Mouse (Mus musculus) gastrocnemius, postnatal 25 days (tissue): ENCODE data around the gene Morn3. TPM values are rescaled to one million over a fixed set of nuclear protein-coding genes. Genes with fewer than 3 reads are reported as not detected.
"Not testable (repeated sequence)": the region's sequence is repeated elsewhere in the genome, so short reads cannot be mapped to it uniquely, and the experiment has no call there.

ENCODE experiments used
- DNase-seq: peaks from one replicate; pipeline ENCODE4 v3.0.0; 2022
- long read RNA-seq, 2 experiments: library from polyadenylated mRNA; stranded (forward); transcript quantifications; one replicate each; pipeline ENCODE4 v2.0.0; 2021
- total RNA-seq, 2 experiments: library from RNA; stranded (reverse); gene quantifications; 1 replicate in 1 of 2; 2 replicates in 1 of 2; pipeline ENCODE4 v1.2.3; 2021

The Morn3 gene
- total RNA-seq: not detected
- long read RNA-seq, experiment 1: 0 reads
- long read RNA-seq, experiment 2: 0 reads

GRCm38 (mm10) chr5:123046916-123047315 lies at the start of gene Morn3:
Morn3 (minus strand) TSS chr5:123047016.
- DNase-seq: no peak

- DNase-seq: no peak
These were observed 49.5 kb upstream of the Morn3 start for GRCm38 (mm10) chr5:123096299-123096698.

- no peak for DNase-seq
These were observed 47.6 kb upstream of the Morn3 start for GRCm38 (mm10) chr5:123094238-123094991.

GRCm38 (mm10) chr5:123093077-123093633 lies 46.3 kb upstream of the Morn3 start:
- no peak for DNase-seq

GRCm38 (mm10) chr5:123090560-123091306 lies 43.9 kb upstream of the Morn3 start:
- DNase-seq: no peak

- no peak for DNase-seq
These were observed 42.0 kb upstream of the Morn3 start for GRCm38 (mm10) chr5:123088784-123089183.

- no peak for DNase-seq
These were observed 39.7 kb upstream of the Morn3 start for GRCm38 (mm10) chr5:123086501-123086900.

- no peak for DNase-seq
These were observed 36.7 kb upstream of the Morn3 start for GRCm38 (mm10) chr5:123083340-123084050.

- no peak for DNase-seq
These were observed 33.7 kb upstream of the Morn3 start for GRCm38 (mm10) chr5:123080510-123080909.

- DNase-seq: no peak
These were observed 33.2 kb upstream of the Morn3 start for GRCm38 (mm10) chr5:123080041-123080440.

GRCm38 (mm10) chr5:123079568-123079967 lies 32.8 kb upstream of the Morn3 start:
- no peak for DNase-seq

GRCm38 (mm10) chr5:123076419-123077281 lies 29.8 kb upstream of the Morn3 start:
- peak; percentile 28 for DNase-seq

- DNase-seq: peak; percentile 96
These were observed 29.0 kb upstream of the Morn3 start for GRCm38 (mm10) chr5:123075576-123076418.

- DNase-seq: no peak
These were observed 21.9 kb upstream of the Morn3 start for GRCm38 (mm10) chr5:123068714-123069113.

GRCm38 (mm10) chr5:123068115-123068514 lies 21.3 kb upstream of the Morn3 start, which contains the start of gene Tmem120b:
Tmem120b (plus strand) TSS chr5:123068415.
- DNase-seq: no peak

GRCm38 (mm10) chr5:123067395-123067995 lies 20.7 kb upstream of the Morn3 start:
- DNase-seq: no peak

- no peak for DNase-seq
These were observed 17.4 kb upstream of the Morn3 start for GRCm38 (mm10) chr5:123064207-123064606.

GRCm38 (mm10) chr5:123063141-123063540 lies 16.3 kb upstream of the Morn3 start:
- no peak for DNase-seq

- DNase-seq: not testable (repeated sequence)
These were observed 14.6 kb upstream of the Morn3 start for GRCm38 (mm10) chr5:123061402-123061749.
